Mouse (Mus musculus) cerebellum, adult 11-12 months (tissue): Measurements from ENCODE around the gene Kcna4.

Experiments used
- DNase-seq: peaks from one replicate; pipeline ENCODE4 v3.0.0; 2022

Gene Kcna4

DNA sequence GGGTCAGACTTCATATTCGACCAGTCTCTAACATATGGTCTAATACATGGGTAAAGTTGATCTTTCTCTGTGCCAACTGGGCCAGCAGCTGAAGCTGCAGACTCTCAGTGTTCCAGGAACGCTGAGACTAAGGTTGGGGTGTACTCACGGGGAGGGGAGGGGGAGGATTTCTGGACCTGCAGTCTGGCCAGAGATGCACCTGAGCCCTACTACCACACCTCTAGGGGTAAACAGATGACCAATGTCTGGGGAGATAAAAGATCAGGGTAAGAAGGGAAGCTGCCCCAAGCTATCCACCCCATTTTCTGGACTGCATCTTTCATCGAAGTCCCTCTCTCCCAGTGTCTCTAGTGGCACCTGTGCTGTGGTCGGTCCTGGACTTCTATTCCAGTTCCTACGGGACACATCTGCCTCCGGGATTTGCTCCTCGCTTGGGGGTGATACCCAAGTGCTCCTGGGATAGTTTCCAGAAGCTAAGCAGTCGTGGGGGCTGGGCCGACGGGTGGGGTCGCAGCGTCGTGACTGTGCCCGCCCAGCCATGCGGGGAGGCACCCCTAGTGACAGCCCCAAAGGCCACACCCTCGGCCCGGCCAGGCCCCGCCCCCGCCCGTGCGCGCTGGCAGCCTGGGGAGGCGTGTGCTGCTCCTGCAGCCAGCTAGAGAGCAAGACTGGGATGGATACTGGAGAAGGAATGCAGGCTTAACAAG is at the start of gene Kcna4:
TSS of gene Kcna4 (plus strand) at position 650 of the 707 bp plus-strand sequence.
- DNase-seq: peak; percentile 5

DNA sequence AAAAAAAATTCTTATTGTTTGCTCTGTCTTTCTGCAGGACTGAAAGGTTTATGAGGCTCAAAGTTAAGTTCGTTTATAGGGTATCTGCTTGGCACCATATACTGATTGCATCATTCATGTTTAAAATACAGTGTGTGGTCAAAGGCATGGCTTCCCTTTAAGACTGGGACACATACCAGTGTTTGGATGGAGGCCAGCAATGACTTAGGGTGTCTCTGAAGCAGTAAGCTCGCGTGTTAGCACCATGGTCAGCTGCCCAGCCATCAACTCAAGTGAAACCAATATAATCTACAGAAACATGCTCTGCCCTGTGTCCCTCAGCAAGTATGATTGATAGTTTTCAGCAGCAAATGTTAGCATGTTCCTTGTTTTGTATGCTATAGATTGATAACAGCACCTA is 32.3 kb upstream of the Kcna4 start:
- no peak for DNase-seq

DNA sequence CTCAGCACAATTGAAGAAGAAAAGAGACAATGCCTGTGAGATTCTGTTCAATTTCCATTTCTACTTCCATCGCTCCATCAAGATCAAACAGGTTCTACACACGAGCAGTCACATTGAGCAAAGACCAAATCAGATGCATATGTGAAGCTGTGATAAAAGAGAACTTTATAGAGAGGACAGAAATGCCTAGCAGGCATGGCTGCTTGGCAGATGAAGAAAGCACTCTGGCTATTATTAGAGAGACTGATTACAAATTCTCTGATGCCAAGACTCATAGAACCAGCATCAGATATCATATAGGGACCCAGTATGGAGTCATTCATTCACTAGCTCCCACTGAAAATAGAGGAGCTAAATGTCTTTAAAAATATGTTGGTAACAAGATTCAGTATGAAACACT is 24.2 kb upstream of the Kcna4 start:
- no peak for DNase-seq

DNA sequence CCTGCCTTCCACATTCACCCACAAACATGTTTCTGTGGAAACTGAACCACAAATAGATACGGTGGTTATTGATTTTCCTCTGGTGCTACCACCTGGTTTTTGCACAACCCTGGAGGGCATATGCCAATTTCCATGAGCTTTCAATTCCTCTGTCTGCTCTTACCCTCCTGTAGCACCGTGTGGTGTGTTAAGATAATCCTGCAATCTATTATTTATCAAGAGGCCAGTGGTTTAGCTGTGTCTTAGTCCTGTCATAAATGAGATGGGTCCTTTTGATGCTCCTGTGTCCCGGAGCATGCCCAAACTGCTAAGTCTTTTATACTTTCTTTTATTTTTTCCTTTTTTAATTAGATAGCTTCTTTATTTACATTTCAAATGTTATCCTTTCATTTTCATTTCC is 20.4 kb upstream of the Kcna4 start:
- no peak for DNase-seq

DNA sequence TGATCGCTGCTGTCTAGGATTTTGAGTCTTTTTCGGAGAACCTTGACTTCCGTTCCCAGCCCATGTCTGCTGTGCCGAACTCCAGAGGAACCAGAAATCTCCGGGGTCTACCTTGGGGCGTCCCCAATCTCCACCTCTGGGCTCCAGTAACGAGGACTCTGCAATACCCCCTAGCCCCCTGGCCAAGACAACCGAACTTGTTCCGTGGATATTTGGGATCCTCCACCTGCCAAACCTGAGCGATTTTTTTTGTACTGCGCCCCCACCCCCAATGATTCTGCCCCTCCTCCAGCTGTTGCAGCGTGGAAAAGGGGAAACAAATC is 219 bp downstream of the Kcna4 start:
- DNase-seq: no peak

DNA sequence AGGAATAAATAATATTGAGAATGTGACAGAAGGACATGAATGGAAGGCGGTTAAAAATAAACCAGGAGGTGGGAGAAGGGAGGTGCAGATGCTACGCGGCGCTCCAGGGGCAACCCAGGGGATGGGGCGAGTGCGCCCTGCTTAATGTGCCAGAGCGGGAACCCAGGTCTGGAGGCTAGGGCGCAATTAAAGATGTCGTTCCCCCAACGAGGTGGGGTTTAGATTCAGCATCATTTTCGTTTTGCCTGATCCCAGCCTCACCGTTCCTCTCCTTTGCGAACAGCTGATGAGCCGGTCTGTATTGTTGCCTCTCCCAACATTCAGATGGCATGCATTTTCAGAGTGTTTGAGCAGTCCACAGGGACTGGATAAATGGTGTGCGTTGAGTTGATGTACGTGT is 703 bp downstream of the Kcna4 start:
- DNase-seq: no peak

DNA sequence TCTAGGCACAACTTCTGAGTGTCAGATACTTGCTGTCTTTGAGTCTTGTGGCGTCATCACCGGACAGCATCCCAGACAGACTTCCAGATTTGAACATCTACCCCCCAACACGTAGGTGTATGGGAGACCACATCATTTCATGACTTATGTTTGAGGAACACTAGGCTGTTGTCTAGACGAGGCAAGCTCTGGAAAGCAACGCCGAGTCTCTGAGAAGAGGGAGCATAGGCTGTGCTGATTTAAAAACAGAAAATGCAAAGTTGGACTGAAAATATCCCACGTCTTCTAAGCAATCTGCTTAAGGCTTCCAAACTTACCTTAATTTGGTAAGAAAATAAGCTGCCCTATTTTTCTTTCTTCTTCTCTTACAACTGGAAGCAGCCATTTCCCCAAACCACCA is 4.1 kb downstream of the Kcna4 start:
- no peak for DNase-seq

DNA sequence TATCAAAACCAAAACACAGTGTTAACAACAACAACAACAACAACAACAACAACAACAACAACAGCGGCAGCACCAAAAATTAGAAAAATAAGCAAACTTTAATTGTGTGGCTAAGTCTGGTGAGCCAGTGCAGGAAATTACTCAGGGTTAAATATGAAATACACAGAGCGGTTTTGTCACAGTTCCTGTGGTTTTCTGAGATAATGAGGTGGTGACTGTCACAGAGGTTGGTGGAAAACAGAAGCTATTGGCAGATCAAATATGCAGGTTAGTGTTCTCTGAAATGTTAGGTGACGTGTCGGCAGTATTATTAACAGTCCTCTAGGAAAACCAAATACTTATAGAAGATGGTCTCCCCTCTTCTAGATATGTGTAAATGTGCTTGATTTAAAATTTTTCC is 11.4 kb downstream of the Kcna4 start:
- DNase-seq: no peak

DNA sequence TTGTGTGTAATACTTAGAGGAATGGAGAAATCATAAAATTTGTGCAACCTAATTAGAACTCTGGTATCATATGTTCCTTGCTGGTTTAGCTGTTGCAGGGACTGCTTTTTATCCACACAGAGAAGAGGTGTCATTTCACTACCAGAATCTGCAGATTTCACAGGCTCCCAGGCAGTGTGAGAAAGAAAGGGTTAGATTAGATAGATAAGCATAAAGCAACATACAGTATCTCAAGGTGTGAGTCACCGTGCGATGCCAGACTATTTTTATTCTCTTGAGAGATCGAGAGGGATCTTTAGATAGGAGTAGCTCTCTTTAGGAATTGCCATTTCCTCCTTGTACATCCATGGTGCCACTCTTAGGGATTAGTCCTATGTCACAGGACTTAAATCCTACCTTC is 14.3 kb downstream of the Kcna4 start:
- DNase-seq: no peak

DNA sequence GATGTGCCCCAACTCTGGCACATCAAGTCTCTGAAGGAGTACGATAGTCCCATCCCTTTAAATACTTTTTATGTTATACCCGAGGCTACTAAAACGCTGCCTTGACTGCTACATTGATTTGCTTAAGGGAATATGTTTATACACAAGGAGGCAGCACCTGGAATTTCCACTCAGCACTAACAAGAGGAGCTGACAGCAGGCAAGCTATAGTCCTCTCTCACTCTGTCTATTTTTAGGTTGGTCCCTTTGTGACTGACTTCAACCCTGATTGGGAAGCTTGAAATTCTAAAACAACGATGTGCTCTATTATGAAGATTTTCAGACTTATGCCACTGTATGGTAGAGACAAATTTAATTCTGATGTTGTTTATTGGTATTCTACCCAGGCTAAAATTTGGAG is 15.6 kb downstream of the Kcna4 start:
- no peak for DNase-seq

DNA sequence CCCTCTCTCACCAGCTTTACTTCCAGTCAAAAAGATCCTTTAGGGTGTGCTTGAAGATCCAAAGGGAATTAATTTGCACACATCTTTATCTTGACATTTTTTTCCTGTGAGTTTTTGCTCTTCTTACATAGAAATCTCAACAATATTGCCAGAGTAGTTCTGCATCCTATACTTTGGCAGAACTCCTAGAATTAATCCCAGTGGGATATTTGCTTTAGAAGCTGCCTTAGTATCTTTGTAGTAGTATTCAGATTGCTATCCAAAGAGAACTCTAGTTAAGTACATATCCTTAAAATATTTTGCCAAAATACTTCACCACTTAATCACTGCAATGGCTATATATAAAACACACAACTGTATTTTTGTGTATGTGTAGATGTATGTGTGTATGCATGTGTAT is 28.2 kb downstream of the Kcna4 start:
- DNase-seq: no peak

DNA sequence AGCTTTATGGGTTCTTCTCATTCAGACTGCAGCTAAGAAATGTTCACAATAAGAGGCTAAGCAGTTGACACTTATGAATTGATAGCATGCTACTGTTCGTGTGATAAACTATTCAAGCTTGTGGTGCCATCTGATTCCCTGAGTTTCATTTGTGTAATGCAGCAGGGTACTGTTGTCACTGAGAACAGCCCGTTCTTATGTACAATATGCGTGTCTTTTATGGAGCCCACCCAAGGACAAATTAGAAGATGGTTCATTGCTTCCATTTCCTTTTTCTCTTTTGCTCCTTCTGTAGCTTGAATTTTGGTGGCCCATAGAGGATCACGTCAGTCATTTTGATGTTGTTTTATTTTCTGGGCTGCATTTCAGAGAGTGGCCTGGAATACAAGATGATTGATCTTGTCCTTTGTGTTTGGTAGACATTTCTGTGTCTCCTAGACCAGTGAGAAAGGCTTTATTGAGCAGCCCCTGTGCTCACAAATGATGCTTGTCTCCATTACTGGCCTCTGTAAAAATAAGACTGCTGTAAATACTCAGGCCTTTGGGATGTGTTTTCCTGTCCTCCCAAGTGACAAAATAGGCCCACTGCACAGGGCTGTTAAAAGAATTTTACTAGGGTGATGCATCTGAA is 31.3 kb downstream of the Kcna4 start:
- no peak for DNase-seq

DNA sequence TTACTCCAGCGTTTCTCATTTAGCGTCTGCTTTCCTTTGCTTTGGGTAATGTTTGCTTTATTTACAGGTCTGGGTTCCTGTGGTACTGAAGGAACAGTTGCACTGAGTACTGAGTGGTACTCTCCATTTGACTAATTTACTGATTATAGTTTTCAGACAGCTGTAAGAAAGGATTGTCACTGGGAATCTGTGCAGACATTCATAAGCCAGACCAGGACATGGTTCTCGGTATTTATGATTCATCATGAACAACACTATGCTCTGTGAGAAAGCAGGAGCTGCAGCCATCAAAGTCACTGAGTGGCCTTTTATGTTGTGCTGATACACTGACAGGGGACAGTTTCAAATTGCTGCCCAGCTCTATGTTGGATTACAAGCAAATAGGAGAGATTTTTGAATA is 33.7 kb downstream of the Kcna4 start:
- no peak for DNase-seq

DNA sequence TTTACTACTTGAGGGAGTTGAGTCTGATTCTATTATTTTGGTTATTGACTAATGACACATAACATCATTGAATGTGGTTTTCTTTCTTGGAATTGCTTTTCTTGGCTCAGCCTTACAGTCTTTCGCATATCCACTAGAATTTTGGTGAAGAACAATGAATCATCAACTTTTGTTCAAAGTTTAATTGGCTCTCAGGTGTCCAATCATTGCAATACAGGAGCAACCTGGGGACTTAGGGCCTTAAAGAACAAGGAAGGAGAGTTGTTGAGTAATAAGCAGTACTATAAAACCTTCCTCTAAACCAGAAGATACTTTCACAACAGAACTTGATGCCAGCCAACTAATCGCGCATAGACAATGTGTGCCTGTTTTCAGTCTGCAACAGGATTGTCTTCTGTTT is 36.8 kb downstream of the Kcna4 start:
- no peak for DNase-seq

DNA sequence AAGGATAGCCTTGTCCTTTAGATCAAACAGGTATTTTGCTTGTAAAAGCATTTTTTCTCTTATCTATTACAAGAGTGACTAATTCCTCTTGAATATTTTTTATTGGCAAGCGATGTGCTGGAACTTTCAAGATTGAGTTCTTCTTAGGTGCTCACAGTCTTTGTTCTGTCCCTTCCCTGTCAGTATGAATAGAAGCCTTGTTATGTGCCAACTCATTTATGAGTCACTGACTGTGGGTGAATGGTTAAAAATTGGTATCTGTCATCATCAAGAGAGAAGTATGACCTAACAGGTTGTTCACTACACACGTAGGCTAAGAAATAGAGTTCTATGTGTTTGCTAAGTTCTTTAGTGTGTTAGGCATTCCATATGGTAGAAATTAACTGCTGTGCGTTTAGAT is 50.9 kb downstream of the Kcna4 start:
- no peak for DNase-seq

DNA sequence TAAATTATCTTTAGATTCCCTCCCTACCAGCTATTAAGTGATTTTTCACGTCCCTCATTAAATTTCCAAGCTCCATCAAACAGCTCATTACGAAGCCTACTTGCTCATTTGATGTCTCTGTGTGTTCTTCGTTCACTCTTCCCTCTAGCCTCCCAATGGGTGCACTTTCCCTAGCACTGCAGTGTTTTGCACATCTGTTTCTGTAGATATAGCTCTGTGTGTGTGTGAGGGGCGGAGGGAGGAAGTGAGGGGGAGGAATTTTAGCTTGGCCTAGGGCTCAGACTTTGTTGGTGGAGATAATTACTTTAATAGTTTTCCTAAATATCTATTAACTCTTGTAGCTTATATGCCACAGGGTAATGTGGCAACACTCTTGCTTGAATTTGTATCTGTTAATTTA is 54.4 kb downstream of the Kcna4 start:
- no peak for DNase-seq

DNA sequence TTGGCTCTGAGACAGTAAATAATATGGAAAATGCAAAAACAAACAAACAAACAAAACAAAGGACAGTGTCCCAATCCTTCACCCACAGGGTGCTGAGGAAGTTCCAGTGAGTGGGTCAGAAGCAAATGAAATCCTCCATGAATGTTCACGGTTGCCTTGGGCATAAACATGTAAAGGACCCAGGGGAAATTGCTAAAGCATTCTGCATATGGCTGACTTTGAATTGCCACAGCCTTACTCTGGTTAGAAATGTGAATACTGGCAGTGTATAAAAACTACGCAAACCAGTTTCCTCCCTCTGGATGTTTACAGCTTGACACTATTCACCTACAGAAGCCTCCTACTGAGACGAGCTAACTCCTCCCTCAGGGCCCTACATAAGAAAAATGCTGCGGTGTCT is 54.9 kb downstream of the Kcna4 start:
- DNase-seq: no peak
